Mouse (Mus musculus) neural tube, embryonic 13.5 days (tissue): ENCODE results near the gene Mroh7. TPM values are rescaled to one million over a fixed set of nuclear protein-coding genes. Genes with fewer than 3 reads are reported as not detected.
"Not testable (repeated sequence)": the region's sequence is repeated elsewhere in the genome, so short reads cannot be mapped to it uniquely, and the experiment has no call there.

Experiments
- ATAC-seq: fragments of 200-750 bp; cut with Nextera tagmentation; 2 replicates; pipeline ENCODE4 v1.8.0; 2017; ENCODE audit warnings: low read depth, mild to moderate bottlenecking, moderate TSS enrichment, moderate library complexity
- H3K27ac ChIP-seq: fragments of 300-500 bp; sonication (generic); replicated peaks from 2 replicates; pipeline ENCODE4 v1.5.1; 2015; ENCODE audit warnings: moderate library complexity, mild to moderate bottlenecking, inconsistent platforms
- H3K27me3 ChIP-seq: fragments of 300-500 bp; sonication (generic); 2 replicates; pipeline ENCODE4 v1.6.1; 2015; ENCODE audit warnings: mild to moderate bottlenecking, inconsistent platforms
- H3K36me3 ChIP-seq: fragments of 300-500 bp; sonication (generic); 2 replicates; pipeline ENCODE4 v1.6.1; 2015; ENCODE audit warnings: mild to moderate bottlenecking, inconsistent platforms
- H3K4me1 ChIP-seq: fragments of 300-500 bp; sonication (generic); replicated peaks from 2 replicates; pipeline ENCODE4 v1.6.1; 2015; ENCODE audit warnings: inconsistent platforms
- H3K4me2 ChIP-seq: fragments of 300-500 bp; sonication (generic); 2 replicates; pipeline ENCODE4 v1.6.1; 2015; ENCODE audit warnings: inconsistent platforms, mild to moderate bottlenecking, moderate library complexity
- H3K4me3 ChIP-seq: fragments of 300-500 bp; sonication (generic); 2 replicates; pipeline ENCODE4 v1.5.1; 2015; ENCODE audit warnings: mild to moderate bottlenecking, inconsistent platforms
- H3K9ac ChIP-seq: fragments of 300-500 bp; sonication (generic); 2 replicates; pipeline ENCODE4 v1.6.1; 2015; ENCODE audit warnings: moderate library complexity, mild to moderate bottlenecking, inconsistent platforms
- H3K9me3 ChIP-seq: fragments of 300-500 bp; sonication (generic); 2 replicates; pipeline ENCODE4 v1.6.1; 2016; ENCODE audit warnings: inconsistent platforms
- WGBS: fragments of 180-500 bp; shearing (Covaris S2); methylation state at CpG from one replicate; pipeline ENCODE4 v1.1.7; 2015; 5-methylcytosine and 5-hydroxymethylcytosine counted together
- polyA plus RNA-seq: library from polyadenylated mRNA; unstranded; fragments of >200 nt; fragmentation: Nextera tagmentation; extraction: Ambion mirVana; gene quantifications from 2 replicates; pipeline ENCODE4 v1.2.1, GENCODE M21; 2015

The Mroh7 gene
- polyA plus RNA-seq: 0.54 and 0.61 TPM in 2 replicates

- WGBS: 84% methylated on average over 7 of the region's 7 CpGs
- H3K9me3 ChIP-seq: no peaks in the 10 kb centered on the region
Observed at GRCm38 (mm10) chr4:106730814-106731213, at the start of gene Mroh7. TSS of gene Mroh7 (minus strand) at chr4:106730925.

DNA sequence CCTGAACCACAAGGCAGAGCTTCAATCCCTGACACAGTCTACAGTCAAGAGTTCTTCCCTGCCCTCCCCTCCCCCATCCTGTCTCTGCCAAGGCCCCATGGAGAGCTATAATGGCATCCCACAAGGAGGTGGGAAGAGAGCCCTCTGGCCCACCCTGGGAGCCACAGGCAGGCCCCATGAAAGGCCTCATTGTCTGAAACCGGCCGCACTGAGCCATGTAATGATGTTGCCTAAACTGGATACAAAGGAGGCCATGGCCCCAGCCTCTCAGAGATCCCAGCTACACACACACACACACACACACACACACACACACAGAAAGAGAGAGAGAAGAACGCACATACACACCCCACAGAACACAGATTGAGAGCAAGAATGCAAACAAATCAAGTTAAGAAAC is 49.3 kb upstream of the Mroh7 start:
- Histone ChIP-seq H3K27me3 (no peaks in the 10 kb centered on the region), H3K4me3 (no peak overlapping the region), H3K9ac (no peak overlapping the region), H3K4me1 (peaks cover 68% of the 10 kb centered on the region), H3K27ac (peak overlapping the region; percentile 77), H3K36me3 (no peaks in the 10 kb centered on the region), H3K9me3 (no peaks in the 10 kb centered on the region), H3K4me2 (no peak overlapping the region)
- 0% methylated on average over 3 of the region's 3 CpGs for WGBS
- peak; percentile 64 for ATAC-seq

More at GRCm38 (mm10) chr4:106730814-106731213, at the start of gene Mroh7:
- Histone ChIP-seq H3K9ac (no peak within 1 kb of the TSS), H3K27ac (no peak within 1 kb of the TSS), H3K27me3 (no peaks in the 10 kb centered on the region), H3K4me3 (no peak within 1 kb of the TSS), H3K4me2 (no peak within 1 kb of the TSS), H3K4me1 (no peaks in the 10 kb centered on the region), H3K36me3 (no peaks in the 10 kb centered on the region)
- no peak for ATAC-seq

GRCm38 (mm10) chr4:106778116-106778788 is 47.5 kb upstream of the Mroh7 start:
- 34% methylated on average over 5 of the region's 5 CpGs for WGBS
- peak overlapping the region; percentile 77 for H3K27ac ChIP-seq
- H3K9me3 ChIP-seq: no peaks in the 10 kb centered on the region
- H3K4me1 ChIP-seq: peaks cover 60% of the 10 kb centered on the region
- ATAC-seq: peak; percentile 67
- no peak overlapping the region; the same call in 1 of the 2 replicates for H3K9ac ChIP-seq
- no peaks in the 10 kb centered on the region for H3K36me3 ChIP-seq
- H3K4me2 ChIP-seq: no peak overlapping the region
- no peaks in the 10 kb centered on the region for H3K27me3 ChIP-seq
- no peak overlapping the region for H3K4me3 ChIP-seq

DNA sequence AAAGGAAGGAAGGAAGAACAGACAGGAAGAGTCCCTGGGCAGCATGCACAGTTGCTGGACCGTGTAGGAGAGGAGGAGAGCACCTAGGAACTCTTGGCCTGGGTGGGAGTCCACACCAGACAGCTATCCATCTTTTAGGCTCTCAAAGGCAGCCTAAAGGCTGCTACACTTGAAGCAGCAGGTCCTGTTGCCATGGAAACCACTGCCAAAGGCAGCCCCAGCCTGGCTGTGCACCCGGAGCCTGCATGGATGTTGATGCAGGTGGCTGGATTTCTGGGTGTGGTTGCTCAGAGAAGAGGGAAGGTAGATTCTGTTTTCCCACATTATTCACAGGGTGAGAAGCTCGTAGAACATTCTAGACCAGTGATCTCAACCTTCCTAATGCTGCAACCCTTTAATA is 46.3 kb upstream of the Mroh7 start:
- no peaks in the 10 kb centered on the region for H3K27me3 ChIP-seq
- no peaks in the 10 kb centered on the region for H3K36me3 ChIP-seq
- WGBS: 16% methylated on average over 3 of the region's 3 CpGs
- peak; percentile 68 for ATAC-seq
- no peak overlapping the region for H3K4me3 ChIP-seq
- no peaks in the 10 kb centered on the region for H3K9me3 ChIP-seq
- H3K9ac ChIP-seq: no peak overlapping the region
- H3K4me1 ChIP-seq: peaks cover 53% of the 10 kb centered on the region
- H3K4me2 ChIP-seq: no peak overlapping the region
- peak overlapping the region; percentile 77; the same call in 1 of the 2 replicates for H3K27ac ChIP-seq

DNA sequence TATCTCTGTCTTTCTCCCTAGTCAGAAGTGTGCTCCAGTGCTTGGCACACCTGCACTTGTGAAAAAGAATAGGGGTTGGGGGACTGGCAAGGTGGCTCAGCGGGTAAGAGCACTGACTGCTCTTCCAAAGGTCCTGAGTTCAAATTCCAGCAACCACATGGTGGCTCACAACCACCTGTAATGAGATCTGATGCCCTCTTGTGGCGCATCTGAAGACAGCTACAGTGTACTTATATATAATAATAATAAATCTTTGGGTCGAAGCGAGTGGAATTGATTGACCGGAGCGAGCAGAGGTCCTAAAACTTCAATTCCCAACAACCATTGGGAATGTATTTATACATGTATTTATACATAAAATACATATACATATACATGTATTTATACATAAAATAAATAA is 45.0 kb upstream of the Mroh7 start:
- not testable (repeated sequence) for ATAC-seq, H3K27me3 ChIP-seq, H3K4me2 ChIP-seq, H3K4me3 ChIP-seq, H3K36me3 ChIP-seq, H3K9me3 ChIP-seq, H3K9ac ChIP-seq, H3K27ac ChIP-seq
- peaks cover 47% of the 10 kb centered on the region for H3K4me1 ChIP-seq
- 89% methylated on average over 6 of the region's 6 CpGs for WGBS

DNA sequence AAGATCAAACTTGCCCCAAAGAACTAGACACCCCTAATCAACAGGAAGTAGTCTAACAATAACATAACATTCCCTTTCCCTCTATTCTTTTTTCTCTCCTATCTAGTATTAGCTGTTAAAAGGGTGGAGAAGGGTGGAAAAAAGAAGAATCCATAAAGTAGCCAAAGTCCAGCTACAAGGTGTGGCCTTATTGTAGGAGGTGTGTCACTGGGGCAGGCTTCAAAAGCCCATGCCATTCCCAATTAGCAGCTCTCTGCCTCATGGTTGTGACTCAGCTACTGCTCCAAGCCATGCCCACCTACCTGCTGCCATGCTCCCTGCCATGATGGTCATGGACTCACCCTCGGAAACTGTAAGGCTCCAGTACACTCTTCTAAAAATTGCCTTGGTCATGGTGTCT is 41.8 kb upstream of the Mroh7 start:
- ATAC-seq: no peak
- H3K4me2 ChIP-seq: no peak overlapping the region
- no peak overlapping the region for H3K27ac ChIP-seq
- H3K9ac ChIP-seq: no peak overlapping the region
- H3K9me3 ChIP-seq: no peaks in the 10 kb centered on the region
- no peaks in the 10 kb centered on the region for H3K36me3 ChIP-seq
- H3K27me3 ChIP-seq: no peaks in the 10 kb centered on the region
- no peak overlapping the region for H3K4me3 ChIP-seq
- H3K4me1 ChIP-seq: peaks cover 15% of the 10 kb centered on the region
- 96% methylated on average over 1 of the region's 1 CpGs for WGBS

- Histone ChIP-seq H3K27me3 (no peaks in the 10 kb centered on the region), H3K27ac (no peak overlapping the region), H3K36me3 (no peaks in the 10 kb centered on the region), H3K4me1 (no peaks in the 10 kb centered on the region), H3K9me3 (no peaks in the 10 kb centered on the region), H3K9ac (no peak overlapping the region), H3K4me3 (no peak overlapping the region), H3K4me2 (no peak overlapping the region)
- ATAC-seq: no peak
- 77% methylated on average over 2 of the region's 2 CpGs for WGBS
Observed at GRCm38 (mm10) chr4:106769306-106769705, 38.6 kb upstream of the Mroh7 start.

- Histone ChIP-seq H3K9me3 (no peaks in the 10 kb centered on the region), H3K9ac (no peak overlapping the region), H3K4me3 (no peak overlapping the region), H3K4me2 (no peak overlapping the region), H3K27ac (no peak overlapping the region), H3K27me3 (no peaks in the 10 kb centered on the region), H3K4me1 (peaks cover 5% of the 10 kb centered on the region), H3K36me3 (no peaks in the 10 kb centered on the region)
- 71% methylated on average over 7 of the region's 7 CpGs for whole genome bisulfite sequencing
- ATAC-seq: no peak
Observed at GRCm38 (mm10) chr4:106764166-106764565, 33.4 kb upstream of the Mroh7 start.

GRCm38 (mm10) chr4:106751726-106752125 is 21.0 kb upstream of the Mroh7 start:
- WGBS: 90% methylated on average over 6 of the region's 6 CpGs
- Histone ChIP-seq H3K4me2 (no peak overlapping the region), H3K27me3 (no peaks in the 10 kb centered on the region), H3K27ac (no peak overlapping the region), H3K36me3 (no peaks in the 10 kb centered on the region), H3K4me1 (peaks cover 27% of the 10 kb centered on the region), H3K9me3 (no peaks in the 10 kb centered on the region), H3K4me3 (no peak overlapping the region), H3K9ac (no peak overlapping the region)
- no peak for ATAC-seq

DNA sequence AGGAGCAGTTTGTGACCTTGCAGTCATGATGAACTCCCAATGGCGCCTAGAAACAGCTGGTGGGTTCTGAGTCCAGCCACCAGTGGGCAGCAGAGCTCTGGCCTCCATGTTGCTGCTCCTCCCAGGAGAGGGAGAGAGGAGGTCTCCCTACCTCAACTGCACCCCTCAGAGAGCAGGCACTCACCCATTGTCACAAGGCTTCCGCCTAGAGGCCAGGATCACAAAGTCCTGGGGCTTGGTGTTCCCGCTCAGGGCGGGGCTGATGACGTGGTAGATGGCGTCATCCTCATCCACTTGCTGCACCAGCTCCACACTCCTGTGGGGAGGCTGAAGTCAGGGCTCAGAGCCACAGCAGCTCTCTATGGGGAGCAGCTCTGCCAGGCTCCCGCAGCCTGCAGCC is 19.0 kb upstream of the Mroh7 start:
- ATAC-seq: peak; percentile 85
- 3% methylated on average over 7 of the region's 7 CpGs for WGBS
- Histone ChIP-seq H3K4me1 (peaks cover 28% of the 10 kb centered on the region), H3K4me3 (peak overlapping the region; percentile 23), H3K9ac (peak overlapping the region; percentile 46; the same call in 1 of the 2 replicates), H3K36me3 (no peaks in the 10 kb centered on the region), H3K27me3 (no peaks in the 10 kb centered on the region), H3K27ac (0 out of 2 replicates have a peak overlapping the region, but pooled peaks have one; percentile 2), H3K9me3 (no peaks in the 10 kb centered on the region), H3K4me2 (peak overlapping the region; percentile 45)

DNA sequence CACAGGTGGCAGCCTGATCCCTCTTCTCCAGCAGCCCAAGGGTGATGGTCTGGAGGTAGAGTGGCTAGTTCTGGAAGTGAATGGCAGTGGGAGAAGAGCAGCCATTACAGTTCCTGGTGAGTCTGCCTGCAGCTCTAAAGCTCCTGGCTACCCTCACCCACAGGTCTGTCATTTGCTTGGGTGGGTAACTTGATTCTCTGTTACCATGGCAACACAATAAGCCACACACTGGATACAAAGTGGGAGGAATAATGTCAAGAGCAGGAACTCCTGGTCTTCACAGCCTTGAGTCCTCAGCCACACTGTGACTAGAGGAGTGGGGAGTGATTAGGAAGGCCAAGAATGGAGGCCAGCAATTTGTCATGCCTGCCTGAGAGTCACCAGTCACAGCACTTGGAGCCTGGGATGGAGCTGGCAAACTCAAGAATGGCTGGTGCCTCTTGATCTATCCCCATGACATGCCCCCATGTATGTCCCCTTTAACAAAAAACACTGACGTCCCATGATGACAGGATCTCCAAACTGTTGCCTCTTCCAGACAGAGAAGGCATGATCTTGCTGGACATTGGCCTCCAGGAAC is 16.4 kb upstream of the Mroh7 start:
- H3K4me1 ChIP-seq: peaks cover 28% of the 10 kb centered on the region
- no peak overlapping the region for H3K4me3 ChIP-seq
- no peaks in the 10 kb centered on the region for H3K27me3 ChIP-seq
- H3K27ac ChIP-seq: no peak overlapping the region
- WGBS: 85% methylated on average over 1 of the region's 1 CpGs
- no peaks in the 10 kb centered on the region for H3K9me3 ChIP-seq
- no peak overlapping the region for H3K9ac ChIP-seq
- no peak for ATAC-seq
- no peaks in the 10 kb centered on the region for H3K36me3 ChIP-seq
- H3K4me2 ChIP-seq: no peak overlapping the region

- Histone ChIP-seq H3K4me3 (no peak overlapping the region), H3K9me3 (no peaks in the 10 kb centered on the region), H3K36me3 (no peaks in the 10 kb centered on the region), H3K4me1 (peaks cover 28% of the 10 kb centered on the region), H3K9ac (no peak overlapping the region), H3K4me2 (no peak overlapping the region), H3K27me3 (no peaks in the 10 kb centered on the region), H3K27ac (no peak overlapping the region)
- ATAC-seq: no peak
- 85% methylated on average over 7 of the region's 7 CpGs for WGBS
Observed at GRCm38 (mm10) chr4:106745862-106746261, 15.1 kb upstream of the Mroh7 start.

GRCm38 (mm10) chr4:106737904-106738303 is 7.2 kb upstream of the Mroh7 start:
- Histone ChIP-seq H3K4me1 (no peaks in the 10 kb centered on the region), H3K4me3 (no peak overlapping the region), H3K27ac (no peak overlapping the region), H3K4me2 (no peak overlapping the region), H3K36me3 (no peaks in the 10 kb centered on the region), H3K27me3 (no peaks in the 10 kb centered on the region), H3K9ac (no peak overlapping the region), H3K9me3 (no peaks in the 10 kb centered on the region)
- WGBS: 64% methylated on average over 3 of the region's 3 CpGs
- ATAC-seq: no peak
